In genomic region chr10:19414834-19415233, GRCm38 (mm10) we compare ENCODE assay signal across 28 mouse cellular contexts. TPM values are rescaled to one million over a fixed set of nuclear protein-coding genes. Genes with fewer than 3 reads are reported as not detected.
"Had no signal": no experiment of that assay in that cellular context is flagged by ENCODE, and none has a peak within 500 bp of the region (broad histone marks: within the 10 kb centered on the region; RNA-seq: fewer than 3 reads in every experiment).

No protein-coding gene starts in this region.

- H3K27me3 ChIP-seq: limb, embryonic 15.5 days; midbrain, embryonic 12.5 days; midbrain, embryonic 15.5 days; neural tube, embryonic 12.5 days; stomach, embryonic 15.5 days had no signal

- ATAC-seq: liver, postnatal 0 days; lung, postnatal 0 days; midbrain, embryonic 15.5 days had no signal

- H3K9ac ChIP-seq: limb, embryonic 15.5 days; liver, embryonic 14.5 days; liver, postnatal 0 days; lung, embryonic 14.5 days; midbrain, embryonic 12.5 days; midbrain, embryonic 15.5 days; neural tube, embryonic 12.5 days; stomach, embryonic 15.5 days had no signal

- H3K4me2 ChIP-seq: limb, embryonic 15.5 days; liver, embryonic 11.5 days; lung, embryonic 14.5 days; midbrain, embryonic 12.5 days; midbrain, embryonic 15.5 days; neural tube, embryonic 12.5 days; stomach, embryonic 15.5 days had no signal

- H3K9me3 ChIP-seq: limb, embryonic 15.5 days; midbrain, embryonic 15.5 days; neural tube, embryonic 12.5 days; stomach, embryonic 15.5 days had no signal

- H3K4me3 ChIP-seq: layer of hippocampus, adult 2 months; limb, embryonic 15.5 days; midbrain, embryonic 12.5 days; midbrain, embryonic 15.5 days; neural tube, embryonic 12.5 days; stomach, embryonic 15.5 days had no signal

- H3K36me3 ChIP-seq: limb, embryonic 15.5 days; midbrain, embryonic 12.5 days; midbrain, embryonic 15.5 days; neural tube, embryonic 12.5 days; stomach, embryonic 15.5 days had no signal

- H3K4me1 ChIP-seq: limb, embryonic 15.5 days; midbrain, embryonic 15.5 days; stomach, embryonic 15.5 days had no signal

- DNase-seq: kidney, adult 9 months; kidney, postnatal 14 days; layer of hippocampus, adult 9-11 months; liver, postnatal 0 days; lung, embryonic 14.5 days; retina, postnatal 1 day; right cerebral cortex, postnatal 25 days; spleen, adult 18-20 months; thymus, postnatal 25 days had no signal

- H3K27ac ChIP-seq: layer of hippocampus, adult 2 months; limb, embryonic 15.5 days; liver, embryonic 14.5 days; macrophage; midbrain, embryonic 12.5 days; midbrain, embryonic 15.5 days; neural tube, embryonic 12.5 days; stomach, embryonic 15.5 days had no signal

RNA-seq across cellular contexts. Expression of gene Olig3, which starts 58.5 kb away (rescaled TPM):
- total RNA-seq: layer of hippocampus, adult 2 months; layer of hippocampus, postnatal 25 days; left cerebral cortex, adult 18-20 months; left cerebral cortex, postnatal 25 days; megakaryocyte, adult 5-6 weeks; neutrophil, adult 5-6 weeks had no signal
- polyA plus RNA-seq: kidney, embryonic 16.5 days; large intestine, adult 2 months; limb, embryonic 11.5 days; limb, embryonic 15.5 days; liver, embryonic 11.5 days; liver, embryonic 14.5 days; liver, postnatal 0 days; lung, embryonic 14.5 days; lung, postnatal 0 days; macrophage; urinary bladder, adult 2 months had no signal
